Mouse (Mus musculus) ES-E14 (cell line): ENCODE measurements around the gene Nkx2-3. TPM values are rescaled to one million over a fixed set of nuclear protein-coding genes. Genes with fewer than 3 reads are reported as not detected.

Experiments
- DNase-seq: peaks from one replicate; pipeline ENCODE4 v3.0.0-alpha.2; 2013; ENCODE audit warnings: low read depth, low spot score
- H3K27ac ChIP-seq: 2 replicates; pipeline ENCODE4 v1.5.1; 2012; ENCODE audit warnings: low read depth, mild to moderate bottlenecking, low read length, moderate library complexity, mixed read lengths; ENCODE audit not compliant: poor library complexity, insufficient read depth, severe bottlenecking
- H3K36me3 ChIP-seq: 2 replicates; pipeline ENCODE4 v1.6.1; 2012; ENCODE audit warnings: mild to moderate bottlenecking, low read length, moderate library complexity, mixed read lengths; ENCODE audit not compliant: control insufficient read depth, poor library complexity, insufficient read depth, severe bottlenecking
- H3K4me1 ChIP-seq, 2 experiments: fragments of 150-350 bp in 1 of 2; sonication (generic) in 1 of 2; 2 replicates each; pipeline ENCODE4 v1.6.1; 2012; ENCODE audit warnings: low read length in 2 of 2, mild to moderate bottlenecking in 1 of 2, mixed read lengths in 1 of 2; ENCODE audit not compliant: control insufficient read depth in 2 of 2, insufficient read depth in 2 of 2, poor library complexity in 1 of 2
- H3K4me3 ChIP-seq, 2 experiments: fragments of 150-350 bp in 1 of 2; sonication (generic) in 1 of 2; 2 replicates each; pipeline ENCODE4 v1.5.1; 2012; ENCODE audit warnings: low read length in 2 of 2, low read depth in 1 of 2, mild to moderate bottlenecking in 1 of 2, mixed read lengths in 1 of 2; ENCODE audit not compliant: insufficient read depth in 1 of 2, poor library complexity in 1 of 2, severe bottlenecking in 1 of 2
- H3K9ac ChIP-seq: 2 replicates; pipeline ENCODE4 v1.6.1; 2012; ENCODE audit warnings: low read depth, mild to moderate bottlenecking, low read length, mixed read lengths; ENCODE audit not compliant: poor library complexity, insufficient read depth, severe bottlenecking
- H3K9me3 ChIP-seq: fragments of 150-350 bp; sonication (generic); 2 replicates; pipeline ENCODE4 v1.6.1; 2012; ENCODE audit warnings: low read depth, mild to moderate bottlenecking, low read length; ENCODE audit not compliant: control insufficient read depth, insufficient read depth
- CHD2 ChIP-seq: IDR thresholded peaks from 2 replicates; pipeline ENCODE4 v1.6.1; 2014; ENCODE audit warnings: mild to moderate bottlenecking, low read depth, low read length, inconsistent platforms
- HCFC1 ChIP-seq: IDR thresholded peaks from 2 replicates; pipeline ENCODE4 v1.6.1; 2012; ENCODE audit warnings: low read length, inconsistent platforms, borderline replicate concordance; ENCODE audit not compliant: insufficient read depth
- MAFK ChIP-seq: IDR thresholded peaks from 2 replicates; pipeline ENCODE4 v1.6.1; 2014; ENCODE audit warnings: mild to moderate bottlenecking, low read depth, low read length, inconsistent platforms; ENCODE audit not compliant: insufficient read depth
- ZC3H11A ChIP-seq: IDR thresholded peaks from 2 replicates; pipeline ENCODE4 v1.6.1; 2012; ENCODE audit warnings: low read depth, mild to moderate bottlenecking, inconsistent platforms, low read length, borderline replicate concordance
- ZNF384 ChIP-seq: IDR thresholded peaks from 2 replicates; pipeline ENCODE4 v1.6.1; 2012; ENCODE audit warnings: low read depth, low read length, inconsistent platforms
- in situ Hi-C, 2 experiments: fragments of 600-800 bp; cut with MboI; formaldehyde crosslinking; loops; one replicate each; pipeline ENCODE4 v1.15.1; 2025; ENCODE audit warnings: low sequenced_read_pairs in 2 of 2, inconsistent platforms in 1 of 2; ENCODE audit not compliant: unreplicated experiment in 2 of 2
- total RNA-seq: library from RNA; depleted of rRNA; stranded (reverse); fragments of 300-350 nt; gene quantifications from 2 replicates; pipeline ENCODE4 v1.2.3, GENCODE M21; 2012; rRNA removed

Nkx2-3 gene
- total RNA-seq: 0.27 TPM in 1 of 2 replicates, not detected in the other

GRCm38 (mm10) chr19:43612051-43612450 lies at the start of gene Nkx2-3:
Gene Nkx2-3 (plus strand): TSS chr19:43612325.
- in situ Hi-C loops: loop anchor here in 1 of 2 experiments (25.0 kb wide), 2 partner anchors 1550 to 1625 kb away; partner anchors contain the start of genes Lbx1 and Tlx1
- Histone ChIP-seq H3K36me3 (no peaks in the 10 kb centered on the region), H3K27ac (no peak within 1 kb of the TSS), H3K4me1 (peaks cover 0 to 2% of the 10 kb centered on the region in 2 experiments; a peak in 1 of 4 replicates), H3K9me3 (no peaks in the 10 kb centered on the region), H3K9ac (no peak within 1 kb of the TSS), H3K4me3 (peak within 1 kb of the TSS; percentile 33 to 36)
- TF ChIP-seq CHD2: no peak
- no peak for TF ChIP-seq HCFC1
- TF ChIP-seq MAFK: no peak
- no peak for TF ChIP-seq ZC3H11A
- TF ChIP-seq ZNF384: no peak
- DNase-seq: peak; percentile 81

GRCm38 (mm10) chr19:43563166-43563565 lies 49.0 kb upstream of the Nkx2-3 start:
- Histone ChIP-seq H3K9ac (no peak overlapping the region), H3K36me3 (no peaks in the 10 kb centered on the region), H3K4me1 (no peaks in the 10 kb centered on the region), H3K27ac (no peak overlapping the region), H3K9me3 (no peaks in the 10 kb centered on the region), H3K4me3 (no peak overlapping the region)
- DNase-seq: no peak
- TF ChIP-seq CHD2 (no peak), MAFK (no peak), ZNF384 (no peak), HCFC1 (no peak), ZC3H11A (no peak)
- in situ Hi-C loops: no loop called here

- H3K9ac ChIP-seq: no peak overlapping the region
- in situ Hi-C loops: no loop called here
- H3K36me3 ChIP-seq: no peaks in the 10 kb centered on the region
- no peak for TF ChIP-seq HCFC1
- TF ChIP-seq MAFK: no peak
- no peak for TF ChIP-seq ZNF384
- no peak for TF ChIP-seq CHD2
- TF ChIP-seq ZC3H11A: no peak
- H3K4me3 ChIP-seq: no peak overlapping the region
- H3K9me3 ChIP-seq: no peaks in the 10 kb centered on the region
- no peak for DNase-seq
- no peak overlapping the region for H3K27ac ChIP-seq
- no peaks in the 10 kb centered on the region for H3K4me1 ChIP-seq
Measured at GRCm38 (mm10) chr19:43568298-43568697, 43.8 kb upstream of the Nkx2-3 start.

- in situ Hi-C loops: no loop called here
Measured at GRCm38 (mm10) chr19:43569133-43569532, 43.0 kb upstream of the Nkx2-3 start.

More at GRCm38 (mm10) chr19:43569133-43569532, 43.0 kb upstream of the Nkx2-3 start:
- TF ChIP-seq MAFK (no peak), HCFC1 (no peak), ZC3H11A (no peak), CHD2 (no peak), ZNF384 (no peak)
- Histone ChIP-seq H3K4me1 (no peaks in the 10 kb centered on the region), H3K9ac (no peak overlapping the region), H3K9me3 (no peaks in the 10 kb centered on the region), H3K27ac (no peak overlapping the region), H3K36me3 (no peaks in the 10 kb centered on the region), H3K4me3 (no peak overlapping the region)
- DNase-seq: no peak
